Mouse (Mus musculus): ENCODE data around the gene Rarres1. TPM values are rescaled to one million over a fixed set of nuclear protein-coding genes. Genes with fewer than 3 reads are reported as not detected.

Rarres1 gene
- total RNA-seq, 2 experiments from 2014 or later = 0.84 to 0.98 TPM

DNA sequence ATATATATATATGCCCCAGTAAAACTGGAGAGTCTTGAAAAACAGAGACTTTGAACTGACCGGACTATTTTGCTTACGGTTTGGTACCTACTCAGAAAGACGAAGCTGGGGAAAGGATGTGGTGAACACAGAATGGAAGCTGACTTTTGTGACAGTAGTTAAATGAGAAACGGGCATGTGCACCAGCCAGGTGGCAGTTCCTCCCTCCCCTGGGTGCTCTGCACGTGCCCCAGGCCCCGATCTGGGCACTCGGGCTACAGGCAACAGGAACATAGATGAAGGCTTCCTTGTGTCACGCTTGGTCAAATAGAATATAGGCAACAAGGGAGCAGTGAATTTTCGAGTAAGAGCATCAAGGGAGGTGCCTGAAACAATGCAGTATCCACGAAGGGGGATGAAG, 19.0 kb downstream of the Rarres1 start:
- no peak for DNase-seq
- intact Hi-C loops (cut with DNase I) = no loop called here

DNA sequence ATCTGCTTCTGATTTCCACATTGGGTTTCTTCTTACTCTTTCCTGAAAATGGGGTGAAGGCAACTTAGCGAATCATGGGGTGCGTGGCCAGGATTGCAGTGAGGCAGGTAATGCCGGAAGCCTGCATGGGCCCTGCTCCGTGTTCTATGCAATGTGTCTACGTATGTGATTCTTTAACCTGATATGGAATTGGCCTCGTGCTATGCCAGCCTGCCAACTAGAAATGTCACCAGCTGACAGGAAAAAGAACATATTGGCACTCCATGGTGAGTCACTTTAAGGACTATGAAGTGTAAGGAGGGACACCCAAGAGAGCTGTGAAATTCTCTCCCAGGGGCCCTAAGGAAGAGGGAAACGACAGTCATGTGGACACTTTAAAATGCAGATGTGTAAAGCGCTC, 22.2 kb downstream of the Rarres1 start:
- DNase-seq = no peak
- intact Hi-C loops (cut with DNase I) = no loop called here

DNA sequence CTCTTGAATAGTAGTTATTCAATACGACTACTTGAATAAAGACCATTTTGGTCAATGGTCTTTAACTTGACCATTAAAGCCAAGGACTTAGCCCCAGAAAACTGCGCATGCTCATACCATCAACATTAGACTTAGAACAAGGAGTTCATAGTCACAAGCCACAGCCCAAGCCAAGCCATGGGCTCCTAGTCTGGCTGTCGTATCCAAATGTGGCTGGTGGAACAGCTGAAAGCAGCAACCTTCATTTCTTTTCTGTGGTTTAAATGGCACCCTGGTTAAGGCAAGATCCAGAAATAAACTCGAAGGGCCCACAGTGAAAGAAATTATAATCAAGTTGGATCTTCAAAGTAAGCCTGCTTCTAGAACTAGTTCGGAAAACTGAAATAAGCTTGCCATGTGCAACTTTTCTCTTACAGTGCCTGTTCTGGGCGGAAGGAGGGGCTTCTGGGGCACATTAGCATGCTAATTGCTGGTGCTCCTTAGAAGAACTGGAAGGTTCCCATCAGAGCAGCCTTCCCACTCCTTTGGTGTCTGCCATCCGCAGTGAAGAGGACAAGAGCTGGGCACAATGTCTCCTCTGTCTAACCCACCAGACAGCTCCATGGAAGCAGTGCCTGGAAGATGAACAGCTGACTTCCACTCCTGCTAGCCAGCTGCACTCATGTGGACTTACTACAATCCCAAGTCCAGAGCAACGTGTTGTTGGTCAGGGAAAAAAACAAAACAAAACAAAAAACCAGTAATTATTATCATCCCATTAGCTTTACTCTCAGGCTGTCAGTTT, 23.0 kb downstream of the Rarres1 start:
- intact Hi-C loops (cut with DNase I) = no loop called here
- no peak for DNase-seq

DNA sequence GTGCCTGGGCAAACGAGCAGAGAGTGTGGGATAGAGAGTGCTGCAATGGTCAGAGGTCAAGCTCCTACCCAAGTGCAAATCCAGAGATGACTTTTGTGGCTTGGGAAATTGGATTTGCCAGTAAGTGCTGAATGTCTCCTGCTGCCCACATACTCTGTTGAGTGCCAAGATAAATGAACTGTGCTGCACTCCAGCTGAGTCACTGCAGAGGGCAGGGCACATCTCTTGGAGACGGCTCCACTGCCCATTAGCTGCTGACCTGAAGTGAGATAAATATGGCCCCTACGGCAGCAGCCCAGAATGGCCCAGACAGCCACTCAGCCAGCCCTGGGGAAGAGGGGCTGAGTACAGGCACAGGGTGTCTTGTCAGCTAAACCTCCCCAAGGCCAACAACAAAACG, 25.2 kb downstream of the Rarres1 start:
- intact Hi-C loops (cut with DNase I) = no loop called here
- no peak for DNase-seq

DNA sequence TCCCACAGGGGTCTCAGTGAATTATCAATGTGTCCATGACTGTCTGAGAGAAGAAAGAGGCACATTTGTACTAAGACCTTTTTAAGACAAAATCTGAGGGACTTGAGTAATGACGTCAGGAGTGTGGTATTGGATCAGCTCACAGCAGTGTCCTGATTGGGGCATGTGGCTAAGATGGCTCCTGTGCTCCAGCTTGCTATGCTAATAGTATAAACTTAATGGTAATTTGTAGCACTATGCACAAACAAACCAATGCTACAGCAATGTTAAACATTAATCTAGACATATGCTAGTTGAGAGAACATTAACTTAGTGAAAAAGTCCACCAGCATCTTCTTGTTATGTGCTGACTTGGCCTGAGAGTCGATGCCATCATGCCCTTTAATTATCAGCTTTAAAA, 30.1 kb downstream of the Rarres1 start:
- DNase-seq = no peak
- intact Hi-C loops (cut with DNase I) = no loop called here

DNA sequence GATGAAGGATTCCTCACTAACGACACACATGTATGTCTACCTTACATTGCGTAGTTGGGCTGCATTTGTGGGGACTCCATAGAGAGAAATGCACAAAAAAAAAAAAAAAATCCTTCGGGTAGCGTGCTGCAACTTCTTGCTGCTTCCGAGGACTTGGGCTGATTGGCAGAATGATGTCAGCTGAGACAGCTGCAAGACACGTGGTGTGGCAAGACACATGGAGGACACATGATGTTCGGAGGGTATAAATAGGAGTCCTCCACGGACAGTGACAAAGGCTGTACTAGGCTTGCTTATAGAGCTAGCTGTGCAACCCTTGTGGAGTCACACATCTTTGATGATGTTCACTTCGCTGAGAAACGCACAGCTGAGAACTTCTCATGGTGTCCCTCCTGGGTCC, 32.9 kb downstream of the Rarres1 start:
- DNase-seq = no peak
- intact Hi-C loops (cut with DNase I) = no loop called here

DNA sequence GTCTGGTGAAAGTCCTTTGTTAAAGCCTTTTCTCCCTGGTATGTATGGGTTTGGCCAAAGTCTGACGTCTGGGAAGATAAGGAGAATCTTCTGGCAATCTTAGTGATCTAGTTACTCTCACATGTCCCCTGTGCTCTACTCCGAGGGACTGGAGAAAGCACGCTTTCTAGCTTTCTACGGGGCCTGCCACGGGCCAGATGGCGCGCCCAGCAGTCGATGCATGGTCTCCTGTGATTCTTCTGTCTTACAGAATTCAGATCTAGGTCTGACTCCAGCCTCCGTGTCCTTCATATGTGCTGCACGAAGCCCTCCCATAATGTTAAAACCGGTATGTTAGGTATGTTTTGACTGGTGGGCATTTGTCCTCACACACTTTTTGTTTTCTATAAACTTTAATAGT, 35.5 kb downstream of the Rarres1 start:
- DNase-seq = no peak
- intact Hi-C loops (cut with DNase I) = no loop called here

DNA sequence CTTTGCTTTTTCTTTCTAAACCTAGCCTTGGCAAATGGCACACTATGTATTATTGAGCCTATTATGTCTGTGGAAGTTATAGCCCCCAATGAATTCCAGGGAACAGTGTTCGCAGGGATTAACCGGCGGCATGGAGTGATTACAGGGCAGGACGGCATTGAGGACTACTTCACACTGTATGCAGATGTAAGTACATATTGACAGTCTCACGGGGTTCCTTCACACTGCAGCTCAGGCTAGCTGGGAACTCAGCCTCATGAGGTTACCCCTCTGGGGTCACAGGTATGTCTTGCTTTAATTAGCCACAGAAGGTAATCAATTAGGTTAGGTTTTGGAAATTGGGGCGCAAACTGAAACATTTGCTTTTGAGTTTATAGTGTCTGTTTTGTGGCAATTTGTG, 41.9 kb downstream of the Rarres1 start:
- intact Hi-C loops (cut with DNase I) = no loop called here
- DNase-seq = no peak

DNA sequence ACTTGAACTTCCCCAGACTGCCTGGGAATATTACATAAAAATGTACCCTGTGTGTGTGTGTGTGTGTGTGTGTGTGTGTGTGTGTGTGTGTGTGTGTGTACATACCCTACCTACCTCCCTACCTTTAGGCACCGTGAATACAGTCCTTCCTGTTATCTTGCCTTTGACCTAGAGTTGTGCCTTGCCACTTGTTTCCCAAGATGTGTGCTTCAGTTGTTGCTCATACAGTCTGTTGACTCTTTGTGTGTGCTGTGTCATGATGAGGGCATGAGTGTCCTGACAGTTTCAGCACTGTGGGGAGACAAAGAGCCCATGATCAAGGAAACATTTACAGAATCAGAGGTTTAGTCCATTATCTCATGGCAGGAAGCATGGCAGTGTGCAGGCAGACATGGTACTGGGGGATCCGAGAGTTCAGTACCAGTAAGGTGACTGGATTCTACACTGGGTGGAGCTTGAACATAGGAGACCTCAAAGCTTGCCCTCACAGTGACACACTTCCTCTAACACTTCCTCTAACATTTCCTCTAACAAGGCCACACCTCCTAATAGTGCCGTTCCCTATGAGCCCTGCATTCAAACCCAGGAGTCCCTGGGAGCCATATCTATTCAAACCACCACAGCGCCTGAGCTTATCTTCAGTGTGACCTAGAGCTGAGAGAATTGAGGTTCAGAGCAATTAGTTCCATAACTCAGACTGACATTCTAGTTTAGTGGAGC, 43.8 kb downstream of the Rarres1 start:
- intact Hi-C loops (cut with DNase I) = no loop called here
- DNase-seq = no peak

DNA sequence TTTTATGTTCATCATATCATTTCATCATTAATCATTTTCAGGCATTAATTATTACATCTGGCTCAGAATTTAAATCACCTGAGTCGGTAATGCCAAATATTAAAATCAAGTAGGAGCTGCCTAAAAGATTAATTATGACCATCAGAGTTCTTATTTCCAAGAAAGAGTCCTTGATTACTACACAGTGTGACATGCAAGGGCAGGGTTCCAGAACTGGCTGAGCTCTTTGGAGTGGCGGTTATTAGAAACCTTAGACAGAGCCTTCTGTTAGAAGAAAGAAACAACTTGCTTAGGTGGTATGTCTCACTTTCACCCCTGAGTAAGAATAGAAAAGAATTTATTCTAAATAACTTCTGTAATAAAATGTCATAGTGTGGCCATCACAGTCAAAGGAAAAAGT, 48.0 kb downstream of the Rarres1 start:
- intact Hi-C loops (cut with DNase I) = no loop called here
- DNase-seq = no peak

DNA sequence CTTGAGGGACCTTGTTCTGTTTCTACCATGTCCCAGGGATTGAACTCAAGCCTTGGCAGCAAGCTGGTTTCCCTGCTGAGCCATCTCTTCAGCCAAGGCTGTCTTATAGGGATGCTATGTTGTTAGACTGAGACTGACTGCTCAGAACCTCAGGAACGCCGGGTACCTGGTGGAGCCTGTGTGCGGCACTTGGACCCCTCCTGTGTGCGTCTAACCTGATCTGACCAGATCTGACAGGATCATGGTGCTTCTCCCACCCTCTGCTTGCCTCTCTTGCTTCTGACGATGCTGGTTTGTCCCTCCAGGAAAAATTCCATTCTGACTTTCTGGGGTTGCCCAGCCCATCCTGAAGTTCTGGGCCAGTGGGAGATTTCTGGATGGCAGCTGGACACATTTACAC, 48.7 kb downstream of the Rarres1 start:
- intact Hi-C loops (cut with DNase I) = no loop called here
- DNase-seq = no peak

DNA sequence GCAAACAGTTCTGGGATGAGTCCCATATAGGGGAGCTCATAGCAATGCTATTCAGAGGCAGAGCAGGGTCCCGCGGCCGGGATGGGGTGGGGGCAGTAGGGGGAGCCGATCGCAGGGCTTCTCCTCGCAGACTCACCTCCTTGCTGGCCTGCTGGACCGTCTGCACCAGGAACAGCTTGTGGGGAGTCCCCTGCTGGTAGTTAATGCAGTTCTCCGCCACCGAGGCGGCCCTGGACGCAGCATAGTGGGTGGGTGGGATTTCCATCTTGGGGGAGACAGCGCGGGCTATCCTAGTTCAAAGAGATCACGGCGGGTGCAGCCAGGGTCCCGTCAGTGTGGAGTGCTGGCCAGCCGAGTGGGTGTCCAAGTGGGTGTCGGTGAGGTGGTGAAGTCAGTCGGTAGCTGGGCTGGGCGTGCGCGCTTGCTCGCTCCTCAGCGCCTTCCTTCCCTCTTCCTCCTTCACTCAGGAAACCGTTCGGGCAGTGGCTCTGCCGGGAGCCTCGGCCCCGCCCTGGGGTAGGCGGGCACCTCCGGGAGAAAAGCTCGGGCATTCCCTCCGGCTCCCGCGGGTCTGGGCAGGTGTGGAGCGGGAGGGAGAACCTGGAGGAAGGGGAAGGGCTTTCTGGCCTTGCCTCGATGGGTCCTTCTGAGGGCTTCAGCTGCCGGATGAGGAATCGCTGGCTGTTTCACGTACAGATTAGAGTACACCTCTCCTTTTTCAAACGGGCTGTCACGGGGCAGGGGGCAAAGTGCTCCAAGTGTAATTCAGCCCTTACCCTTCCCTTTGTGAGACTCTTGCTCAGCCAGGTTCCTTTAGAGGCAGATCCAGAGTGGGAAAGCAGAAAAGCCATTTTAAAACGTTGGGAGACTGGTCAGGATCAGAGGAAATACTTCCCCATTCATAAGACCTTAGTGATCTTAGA, 51.6 kb downstream of the Rarres1 start, which contains the start of gene Lxn:
Gene Lxn (minus strand): TSS at position 477 of the 923 bp plus-strand sequence.
- DNase-seq = peak; percentile 64 to 72
- intact Hi-C loops (cut with DNase I) = no loop called here

DNA sequence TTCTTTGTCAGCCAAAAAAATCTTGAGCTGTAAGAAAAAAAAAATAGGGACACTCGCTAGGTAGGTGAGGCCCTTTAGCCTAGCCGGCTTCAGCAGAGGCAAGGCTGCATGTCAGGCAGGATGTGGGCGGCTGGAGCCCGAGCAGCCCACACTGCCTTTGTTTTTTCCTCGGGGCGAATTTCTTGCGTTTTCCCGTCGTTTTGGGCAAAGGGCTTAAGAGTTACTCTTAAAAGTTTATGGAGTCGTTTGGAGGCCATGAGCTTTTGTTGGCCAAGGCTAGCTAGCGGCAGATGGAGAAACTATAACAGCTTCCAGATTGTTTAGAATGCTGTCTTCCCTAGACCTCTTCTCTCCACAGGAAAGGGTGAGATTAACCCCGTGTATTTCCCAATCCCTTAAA, 52.3 kb downstream of the Rarres1 start:
- no peak for DNase-seq
- intact Hi-C loops (cut with DNase I) = no loop called here

DNA sequence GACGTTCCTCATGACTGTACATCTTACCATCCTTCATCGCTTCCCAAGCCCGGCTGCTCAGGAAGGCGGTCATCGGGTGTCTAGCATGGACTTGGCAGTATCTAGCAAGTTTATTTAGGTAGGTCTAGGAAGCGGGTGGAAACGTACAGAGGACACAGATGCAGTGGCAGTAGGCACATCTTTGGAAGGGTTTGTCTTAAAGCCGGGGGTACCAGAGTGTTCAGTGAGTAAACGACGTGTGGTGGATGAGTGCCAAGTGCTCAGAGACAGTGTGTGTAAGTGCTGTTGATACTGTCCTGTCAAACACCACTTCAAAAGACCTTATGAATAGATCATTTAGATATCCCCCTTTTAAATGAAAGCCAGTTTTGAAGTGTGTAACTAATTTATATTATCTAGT, 52.7 kb downstream of the Rarres1 start:
- peak in 1 of 2 experiments; percentile 9 for DNase-seq
- intact Hi-C loops (cut with DNase I) = no loop called here

DNA sequence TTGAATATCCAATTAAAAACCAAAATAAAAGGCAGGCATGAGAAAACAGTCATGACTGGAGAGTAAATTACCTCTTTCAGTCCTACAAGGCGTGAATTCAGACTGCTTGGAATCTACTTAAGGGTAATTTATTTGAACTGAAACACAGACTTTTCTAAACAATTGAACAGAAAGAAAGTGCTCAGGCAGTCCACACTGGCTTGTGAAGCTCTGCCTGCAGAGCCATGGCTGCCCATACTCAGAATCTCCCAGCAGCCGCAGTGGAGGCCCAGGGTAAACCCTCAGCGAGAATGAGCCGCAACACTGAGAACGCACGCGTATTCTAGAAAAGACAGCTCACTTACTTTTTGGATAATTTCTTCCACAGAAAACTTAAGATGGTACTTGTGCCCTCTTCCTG, 53.3 kb downstream of the Rarres1 start:
- intact Hi-C loops (cut with DNase I) = no loop called here
- no peak for DNase-seq

DNA sequence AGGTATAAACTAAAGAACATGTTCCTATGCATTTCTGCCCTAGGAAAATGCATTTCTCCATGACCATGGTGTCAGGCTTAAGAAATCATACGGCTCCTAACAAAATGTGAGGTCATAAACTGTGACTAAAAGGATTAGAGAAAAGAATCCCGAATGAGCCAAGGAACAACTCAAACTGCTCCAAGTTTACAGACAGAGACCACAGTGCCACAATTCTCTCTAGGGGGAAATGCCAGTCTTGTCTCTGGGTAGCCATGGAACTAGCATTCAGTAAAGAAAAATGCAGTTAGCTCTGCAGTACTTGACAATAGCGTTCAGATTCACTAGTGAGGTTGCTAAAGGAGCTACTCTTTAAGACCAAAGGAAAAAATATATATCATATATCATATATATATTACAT, 55.4 kb downstream of the Rarres1 start:
- no peak for DNase-seq
- intact Hi-C loops (cut with DNase I) = no loop called here

DNA sequence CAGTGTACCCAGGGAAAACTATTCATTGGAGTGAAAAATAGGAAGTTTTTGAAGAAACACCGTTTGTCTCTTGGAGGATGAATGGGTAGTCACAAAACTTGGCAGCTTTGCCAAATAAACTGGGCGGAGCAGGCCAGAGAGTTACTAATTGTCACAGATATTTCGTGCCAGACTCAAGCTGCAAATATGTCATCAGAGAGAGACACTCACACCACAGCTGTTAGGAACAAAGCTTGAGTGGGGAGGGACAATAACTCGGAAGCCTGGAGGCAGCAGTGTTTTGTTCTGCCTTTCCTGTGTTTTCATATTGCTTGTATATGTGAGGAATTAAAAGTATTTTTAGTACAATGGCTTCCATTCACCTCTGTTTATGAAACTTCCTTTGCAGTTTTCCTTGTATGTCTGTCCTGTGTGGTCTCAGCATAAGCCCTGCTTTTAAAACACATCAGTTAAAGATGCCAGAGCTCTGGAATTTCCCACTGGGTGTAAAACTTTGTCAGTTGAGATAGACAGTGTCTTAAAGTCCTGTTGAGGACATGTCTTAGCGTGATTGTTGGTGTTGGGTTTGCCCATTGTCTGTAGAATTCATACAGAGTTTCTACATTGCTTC, 64.6 kb downstream of the Rarres1 start:
- DNase-seq = peak; percentile 11 to 35
- intact Hi-C loops (cut with DNase I) = no loop called here

DNA sequence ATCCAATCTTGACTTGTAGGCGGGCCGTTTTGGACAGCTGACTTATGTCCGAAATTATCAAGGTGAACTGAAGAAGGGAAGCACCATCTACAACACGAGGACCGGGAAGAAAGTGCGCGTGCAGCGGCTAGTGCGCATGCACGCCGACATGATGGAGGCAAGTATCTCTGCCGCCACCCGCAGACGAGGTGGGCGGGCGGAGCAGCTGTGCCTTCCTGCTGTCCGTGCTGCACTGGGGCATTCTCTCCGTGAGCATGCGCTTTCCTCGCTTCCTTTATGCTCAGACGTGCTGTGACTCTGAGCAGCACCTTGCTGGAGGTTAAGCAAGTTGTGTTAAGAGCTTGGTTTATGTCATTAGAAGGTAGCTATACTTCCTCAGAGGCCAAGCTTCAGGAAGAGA, 65.7 kb downstream of the Rarres1 start:
- intact Hi-C loops (cut with DNase I) = no loop called here
- no peak for DNase-seq

DNA sequence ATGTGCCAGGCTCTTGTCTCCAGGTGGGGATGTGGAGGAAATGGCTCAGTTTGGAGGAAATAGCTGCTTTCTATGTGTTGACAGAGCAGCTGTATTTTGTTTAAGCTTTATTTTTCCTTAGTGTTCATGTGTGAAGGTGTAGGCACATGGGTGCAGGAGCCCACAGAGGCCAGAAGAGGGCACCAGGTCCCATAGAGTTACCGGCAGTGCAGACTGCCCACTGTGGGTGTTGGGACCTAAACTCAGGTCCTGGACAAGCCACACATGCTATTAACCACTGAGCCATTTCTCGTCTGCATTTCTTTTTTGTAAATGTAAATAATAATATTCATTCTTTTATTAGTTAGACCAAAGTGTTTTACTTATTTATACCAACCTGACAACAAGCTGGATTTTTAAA, 68.2 kb downstream of the Rarres1 start:
- intact Hi-C loops (cut with DNase I) = no loop called here
- no peak for DNase-seq

DNA sequence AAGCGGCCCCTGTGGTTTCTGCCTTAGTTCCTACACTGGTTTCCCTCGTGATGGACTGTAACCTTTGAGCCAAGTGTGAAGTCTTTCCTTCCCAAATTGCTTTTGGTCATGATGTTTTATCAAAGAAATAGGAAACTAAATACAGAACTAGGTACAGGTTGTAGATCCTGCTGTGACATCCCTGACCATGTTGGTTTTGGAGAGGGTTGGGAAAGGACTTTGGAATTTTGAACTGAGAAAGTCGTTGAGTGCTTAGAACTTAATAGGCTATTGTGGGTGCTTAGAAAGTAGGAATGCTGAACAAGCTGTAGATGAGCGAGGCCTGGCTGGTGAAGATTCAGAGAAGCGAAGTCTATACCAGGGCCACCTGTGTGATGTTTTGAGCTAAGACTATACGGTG, 81.3 kb downstream of the Rarres1 start:
- intact Hi-C loops (cut with DNase I) = loop anchor here (5.0 kb wide), 1 partner anchor 133 kb away; no protein-coding TSS in a partner anchor

DNA sequence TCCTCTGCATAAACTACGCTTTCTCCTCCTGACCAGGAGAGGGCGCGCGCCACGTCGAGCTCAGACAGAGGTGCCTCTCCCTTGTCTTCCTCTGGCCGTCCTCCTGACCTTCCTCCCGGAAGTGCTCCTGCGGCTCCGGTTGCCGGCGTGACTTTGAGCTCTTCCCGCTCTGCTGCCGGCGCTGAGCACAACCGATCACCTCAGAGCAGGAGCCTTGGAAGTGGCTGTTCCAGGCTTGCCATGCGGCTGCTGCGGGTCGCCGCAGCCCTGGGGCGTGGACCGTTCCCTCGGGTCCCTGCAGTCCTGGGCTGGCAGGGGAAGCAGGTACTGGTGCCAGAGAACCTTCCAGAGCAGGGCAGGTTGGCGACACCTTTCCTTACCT, 85.3 kb downstream of the Rarres1 start, which contains the start of gene Gfm1:
Gene Gfm1 (plus strand): TSS at position 98 of the 382 bp plus-strand sequence.
- peak; percentile 89 to 93 for DNase-seq
- intact Hi-C loops (cut with DNase I) = loop anchor here (2.0 to 5.0 kb wide), 2 partner anchors 77 to 137 kb away; no protein-coding TSS in a partner anchor

More for the DNA sequence above, 81.3 kb downstream of the Rarres1 start:
- no peak for DNase-seq

Measured in heart, postnatal 14 days (tissue).